Mouse (Mus musculus): ENCODE data around the gene Macrod2.

DNA sequence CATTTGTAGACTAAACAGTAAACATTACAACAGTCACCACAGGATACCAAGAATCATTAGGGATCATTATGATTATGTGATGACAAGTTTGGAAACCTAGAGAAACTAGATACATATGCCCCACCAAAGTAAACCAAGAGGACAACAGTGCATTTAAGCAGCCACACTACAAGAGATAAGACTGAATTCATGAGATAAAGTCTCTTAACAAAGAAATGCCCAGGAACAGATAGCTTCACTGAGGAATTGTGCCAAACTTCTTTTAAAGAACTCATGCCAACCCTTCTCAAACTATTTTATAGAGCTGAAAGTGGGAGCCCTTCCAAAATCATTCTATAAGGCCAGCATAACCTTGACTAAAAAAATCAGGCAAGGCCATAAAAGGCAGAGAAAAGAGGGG lies 2015.0 kb downstream of the Macrod2 start:
- TF ChIP-seq CTCF (IDR thresholded peaks at IDR 0.05; ENCODE audit: low read depth) (no peak), EP300 (IDR thresholded peaks at IDR 0.05; ENCODE audit: low read depth) (no peak)
